Mouse (Mus musculus) heart, embryonic 14.5 days (tissue): ENCODE results near the gene Htt. TPM values are rescaled to one million over a fixed set of nuclear protein-coding genes. Genes with fewer than 3 reads are reported as not detected.

Experiments
- ATAC-seq: fragments of 200-750 bp; cut with Nextera tagmentation; 2 replicates; pipeline ENCODE4 v1.8.0; 2017; ENCODE audit warnings: low read depth, moderate TSS enrichment; ENCODE audit not compliant: insufficient number of reproducible peaks, insufficient read depth, low FRiP score
- H3K27ac ChIP-seq, 2 experiments: fragments of 200-500 bp in 1 of 2; fragments of 300-500 bp in 1 of 2; sonication (generic) in 1 of 2; replicated peaks in 1 of 2; 2 replicates each; pipeline ENCODE4 v1.5.1; 2012 to 2014; ENCODE audit warnings: low read depth in 2 of 2, low read length in 2 of 2, control low read depth in 1 of 2, mild to moderate bottlenecking in 1 of 2, mixed read lengths in 1 of 2; ENCODE audit not compliant: control insufficient read depth in 1 of 2, insufficient read depth in 1 of 2
- H3K27me3 ChIP-seq: fragments of 300-500 bp; sonication (generic); 2 replicates; pipeline ENCODE4 v1.6.1; 2014; ENCODE audit warnings: mild to moderate bottlenecking, low read length, control low read depth; ENCODE audit not compliant: control insufficient read depth, insufficient read depth
- H3K36me3 ChIP-seq: fragments of 300-500 bp; sonication (generic); 2 replicates; pipeline ENCODE4 v1.6.1; 2014; ENCODE audit warnings: mild to moderate bottlenecking, control low read depth, low read length, mixed read lengths; ENCODE audit not compliant: control insufficient read depth, insufficient read depth
- H3K4me1 ChIP-seq, 2 experiments: fragments of 200-500 bp in 1 of 2; fragments of 300-500 bp in 1 of 2; sonication (generic) in 1 of 2; 2 replicates each; pipeline ENCODE4 v1.6.1; 2012 to 2014; ENCODE audit warnings: low read length in 2 of 2, control low read depth in 1 of 2, mixed read lengths in 1 of 2; ENCODE audit not compliant: control insufficient read depth in 2 of 2, insufficient read depth in 2 of 2
- H3K4me2 ChIP-seq: fragments of 300-500 bp; sonication (generic); 2 replicates; pipeline ENCODE4 v1.6.1; 2014; ENCODE audit warnings: mild to moderate bottlenecking, low read length
- H3K4me3 ChIP-seq, 2 experiments: fragments of 200-500 bp in 1 of 2; fragments of 300-500 bp in 1 of 2; sonication (generic) in 1 of 2; 2 replicates each; pipeline ENCODE4 v1.5.1; 2012 to 2014; ENCODE audit warnings: low read length in 2 of 2, mild to moderate bottlenecking in 2 of 2, control low read depth in 1 of 2, low read depth in 1 of 2, moderate library complexity in 1 of 2; ENCODE audit not compliant: control insufficient read depth in 1 of 2, insufficient read depth in 1 of 2
- H3K9ac ChIP-seq: fragments of 300-500 bp; sonication (generic); 2 replicates; pipeline ENCODE4 v1.6.1; 2014; ENCODE audit warnings: mild to moderate bottlenecking, low read length
- H3K9me3 ChIP-seq: fragments of 300-500 bp; sonication (generic); 2 replicates; pipeline ENCODE4 v1.6.1; 2016; ENCODE audit warnings: low read length, control low read depth; ENCODE audit not compliant: control insufficient read depth
- WGBS: fragments of 180-500 bp; shearing (Covaris S2); extraction: QIAGEN DNeasy Blood & Tissue Kit; methylation state at CpG from one replicate; pipeline ENCODE4 v1.1.7; 2014; 5-methylcytosine and 5-hydroxymethylcytosine counted together
- polyA plus RNA-seq: library from polyadenylated mRNA; unstranded; fragments of >200 nt; fragmentation: Nextera tagmentation; extraction: Ambion mirVana; gene quantifications from 2 replicates; pipeline ENCODE4 v1.2.1, GENCODE M21; 2014

Gene Htt
- polyA plus RNA-seq, 1 experiment from 2014 or later: 11.9 TPM

GRCm38 (mm10) chr5:34933461-34933860 is 171.9 kb downstream of the Htt start:
- Histone ChIP-seq H3K27ac (no peak overlapping the region), H3K27me3 (no peaks in the 10 kb centered on the region), H3K36me3 (no peaks in the 10 kb centered on the region), H3K9me3 (no peaks in the 10 kb centered on the region), H3K4me3 (no peak overlapping the region), H3K4me1 (peaks cover 13 to 19% of the 10 kb centered on the region in 2 experiments), H3K9ac (no peak overlapping the region), H3K4me2 (no peak overlapping the region)
- no peak for ATAC-seq
- WGBS: 94% methylated on average over 1 of the region's 1 CpGs

GRCm38 (mm10) chr5:34941710-34942470 is 180.3 kb downstream of the Htt start:
- H3K4me3 ChIP-seq: no peak overlapping the region
- H3K27me3 ChIP-seq: no peaks in the 10 kb centered on the region
- no peak overlapping the region for H3K9ac ChIP-seq
- WGBS: 75% methylated on average over 10 of the region's 10 CpGs
- H3K27ac ChIP-seq: no peak overlapping the region
- no peaks in the 10 kb centered on the region for H3K9me3 ChIP-seq
- no peak overlapping the region for H3K4me2 ChIP-seq
- no peaks in the 10 kb centered on the region for H3K4me1 ChIP-seq
- H3K36me3 ChIP-seq: no peaks in the 10 kb centered on the region
- no peak for ATAC-seq

- no peak for ATAC-seq
- H3K9me3 ChIP-seq: no peaks in the 10 kb centered on the region
- no peaks in the 10 kb centered on the region for H3K27me3 ChIP-seq
These were observed 181.9 kb downstream of the Htt start for GRCm38 (mm10) chr5:34943428-34943827.

GRCm38 (mm10) chr5:34948861-34949760 is 187.6 kb downstream of the Htt start, which contains the start of gene Rgs12:
Gene Rgs12, plus strand, starts transcription at chr5:34949445.
- Histone ChIP-seq H3K4me2 (peak within 1 kb of the TSS; percentile 87), H3K4me1 (peaks cover 21 to 31% of the 10 kb centered on the region in 2 experiments)
- peak; percentile 97 for ATAC-seq

More at GRCm38 (mm10) chr5:34943428-34943827, 181.9 kb downstream of the Htt start:
- 65% methylated on average over 3 of the region's 3 CpGs for WGBS
- no peak overlapping the region for H3K4me2 ChIP-seq
- no peaks in the 10 kb centered on the region for H3K36me3 ChIP-seq
- H3K4me3 ChIP-seq: no peak overlapping the region
- peaks cover 3 to 7% of the 10 kb centered on the region in 2 experiments; a peak in 3 of 4 replicates for H3K4me1 ChIP-seq
- no peak overlapping the region for H3K9ac ChIP-seq
- no peak overlapping the region for H3K27ac ChIP-seq

GRCm38 (mm10) chr5:34949769-34950211 is 188.2 kb downstream of the Htt start:
- Histone ChIP-seq H3K27me3 (no peaks in the 10 kb centered on the region), H3K4me2 (peak overlapping the region; percentile 87), H3K4me1 (peaks cover 26 to 38% of the 10 kb centered on the region in 2 experiments), H3K27ac (peak overlapping the region; percentile 64 to 87), H3K9me3 (no peaks in the 10 kb centered on the region), H3K36me3 (0 out of 2 replicates have a peak, but pooled peaks cover 5% of the 10 kb centered on the region), H3K9ac (peak overlapping the region; percentile 98), H3K4me3 (peak overlapping the region; percentile 85 to 91)
- ATAC-seq: 0 out of 2 replicates have a peak, but pooled peaks have one; percentile 3
- 3% methylated on average over 12 of the region's 12 CpGs for WGBS

More at GRCm38 (mm10) chr5:34948861-34949760, 187.6 kb downstream of the Htt start, which contains the start of gene Rgs12:
- under 1% methylated on average over 62 of the region's 84 CpGs for WGBS
- Histone ChIP-seq H3K36me3 (0 out of 2 replicates have a peak, but pooled peaks cover 5% of the 10 kb centered on the region), H3K9ac (peak within 1 kb of the TSS; percentile 98), H3K9me3 (no peaks in the 10 kb centered on the region), H3K27me3 (no peaks in the 10 kb centered on the region), H3K27ac (peak within 1 kb of the TSS; percentile 64 to 87), H3K4me3 (peak within 1 kb of the TSS; percentile 85 to 91)

- WGBS: 74% methylated on average over 6 of the region's 6 CpGs
- H3K27ac ChIP-seq: peak overlapping the region in 1 of 2 experiments; percentile 87; a peak in 2 of 4 replicates
- H3K4me1 ChIP-seq: peaks cover 34 to 47% of the 10 kb centered on the region in 2 experiments
These were observed 189.1 kb downstream of the Htt start for GRCm38 (mm10) chr5:34950486-34951160.

More at GRCm38 (mm10) chr5:34950486-34951160, 189.1 kb downstream of the Htt start:
- H3K9me3 ChIP-seq: no peaks in the 10 kb centered on the region
- H3K36me3 ChIP-seq: 0 out of 2 replicates have a peak, but pooled peaks cover 5% of the 10 kb centered on the region
- H3K4me2 ChIP-seq: peak overlapping the region; percentile 87
- peak overlapping the region; percentile 98 for H3K9ac ChIP-seq
- ATAC-seq: no peak
- no peaks in the 10 kb centered on the region for H3K27me3 ChIP-seq
- H3K4me3 ChIP-seq: peak overlapping the region; percentile 85 to 91
